Mouse (Mus musculus) gastrocnemius, postnatal 4 days (tissue): ENCODE data around the gene Sdk2. TPM values are rescaled to one million over a fixed set of nuclear protein-coding genes. Genes with fewer than 3 reads are reported as not detected.

ENCODE experiments used
- DNase-seq, 2 experiments: peaks; one replicate each; pipeline ENCODE4 v3.0.0; 2021 to 2022; ENCODE audit warnings: low spot score in 2 of 2, mixed read lengths in 2 of 2
- total RNA-seq, 2 experiments: library from RNA; stranded (reverse); gene quantifications; 2 replicates each; pipeline ENCODE4 v1.2.3; 2021

Gene Sdk2
- total RNA-seq, 2 experiments from 2014 or later: 16.3 to 19.2 TPM

DNA sequence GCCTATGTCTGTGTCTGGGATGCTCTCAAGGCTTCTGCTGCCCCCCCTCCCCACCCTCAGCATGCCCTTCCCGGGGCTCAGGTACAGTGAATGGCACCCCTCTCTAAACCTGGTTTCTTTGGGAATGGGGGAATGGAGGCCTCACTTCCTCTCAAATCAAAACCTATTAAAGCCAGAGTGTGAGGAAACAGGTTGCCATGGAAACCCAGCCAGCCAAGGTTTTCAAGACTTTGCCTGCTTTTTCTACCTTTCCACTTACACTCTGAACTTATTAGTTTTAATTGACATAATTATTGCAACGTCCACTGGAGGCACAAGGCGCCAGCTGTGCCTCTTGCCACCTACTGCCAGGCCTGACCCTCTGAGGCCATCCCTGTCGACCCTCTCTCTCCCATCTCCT lies 135.1 kb downstream of the Sdk2 start:
- no peak for DNase-seq

DNA sequence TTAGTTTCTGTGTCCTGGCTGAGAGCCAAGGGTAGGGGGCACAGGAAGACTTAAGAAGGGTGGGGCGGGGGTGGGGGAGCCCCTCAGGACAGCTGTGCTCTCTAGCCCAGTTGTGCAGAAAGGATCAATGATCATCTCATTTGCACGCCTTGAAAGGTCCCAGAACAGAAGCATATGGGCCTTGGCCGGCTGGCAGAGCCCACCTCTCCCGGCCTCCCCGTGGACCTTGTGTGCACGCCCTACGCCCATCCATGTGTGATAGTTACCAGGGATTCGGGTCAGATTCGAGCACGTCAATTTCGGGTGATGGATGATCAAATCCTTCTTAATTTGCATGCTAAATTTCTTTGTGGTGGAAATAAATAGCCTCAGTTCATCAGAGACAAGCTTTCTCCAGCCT lies 136.7 kb downstream of the Sdk2 start:
- no peak for DNase-seq

DNA sequence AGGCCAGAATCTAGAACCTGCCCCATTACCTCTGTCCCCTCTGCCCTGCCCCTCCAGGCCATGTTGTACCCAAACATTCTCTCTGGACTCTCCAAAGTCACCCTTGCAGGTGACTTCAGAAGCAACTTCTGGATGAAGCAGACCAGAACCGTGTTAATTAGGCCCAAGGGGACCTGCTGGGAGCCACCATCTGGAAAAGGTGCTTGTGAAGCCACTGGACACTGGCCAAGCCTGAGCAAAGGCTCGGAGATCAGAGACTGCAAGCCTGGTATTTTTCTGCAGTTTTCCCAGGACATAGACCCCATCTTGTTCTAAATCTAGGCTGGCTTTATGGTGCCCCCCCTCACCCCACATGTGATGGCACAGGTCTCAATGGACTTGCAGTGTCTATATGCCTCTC lies 138.0 kb downstream of the Sdk2 start:
- no peak for DNase-seq

DNA sequence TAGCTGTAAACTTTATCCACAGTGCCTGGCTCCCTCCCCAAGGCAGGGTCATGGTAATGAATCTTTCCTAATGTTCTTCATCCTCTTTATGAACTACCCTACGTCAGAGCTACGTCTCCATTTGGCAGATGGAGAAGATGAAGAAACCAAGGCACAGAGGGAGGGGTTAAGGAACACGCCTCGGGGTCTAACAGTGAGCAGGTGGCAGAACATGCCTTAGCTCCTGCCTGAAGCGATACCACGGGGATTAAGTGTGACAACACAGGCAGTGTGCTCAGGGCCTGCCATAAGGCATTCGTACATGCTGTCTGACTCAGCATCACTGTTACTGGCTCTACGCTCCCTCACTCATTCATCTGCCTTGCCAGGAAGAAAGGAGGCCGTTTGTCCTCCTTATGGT lies 138.6 kb downstream of the Sdk2 start:
- DNase-seq: no peak

DNA sequence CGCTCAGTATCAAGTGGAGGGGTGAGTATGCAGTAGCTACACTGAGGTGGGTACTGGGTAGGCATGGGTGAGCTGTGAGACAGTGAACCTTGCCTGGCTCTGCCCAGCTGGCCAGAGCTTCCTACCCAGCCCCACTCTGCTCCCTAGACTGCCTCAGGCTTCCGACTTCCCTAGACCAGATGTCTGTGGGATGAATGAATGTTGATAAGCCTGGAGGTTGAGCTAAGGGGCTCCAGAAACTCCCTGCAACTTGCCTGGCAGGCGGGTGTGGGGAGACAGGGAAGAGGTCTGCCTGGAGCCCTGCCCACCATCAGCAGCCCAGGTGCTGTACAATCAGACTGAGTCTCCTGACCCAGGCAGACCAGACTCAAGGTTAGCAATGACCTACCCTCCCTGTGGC lies 139.0 kb downstream of the Sdk2 start:
- no peak for DNase-seq

DNA sequence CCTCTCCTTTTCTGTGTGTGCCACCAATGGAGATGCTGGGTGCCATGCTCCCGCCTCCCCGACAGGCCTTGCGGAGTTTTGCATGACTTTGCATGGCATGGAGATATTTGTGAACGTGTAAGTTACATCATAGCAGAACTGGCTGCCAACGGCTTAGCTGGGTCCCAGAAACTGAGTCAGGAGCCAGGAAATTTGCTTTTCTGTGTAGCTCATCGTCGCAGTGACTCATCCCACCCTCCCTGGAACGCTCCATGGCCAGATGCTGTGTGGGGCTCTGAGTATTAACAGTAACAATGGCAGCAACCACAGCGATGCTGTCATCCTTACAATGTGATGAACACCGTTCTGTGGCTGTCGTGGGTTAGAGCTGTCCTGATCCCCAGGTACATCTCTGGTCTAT lies 139.6 kb downstream of the Sdk2 start:
- DNase-seq: peak in 1 of 2 experiments; percentile 37

DNA sequence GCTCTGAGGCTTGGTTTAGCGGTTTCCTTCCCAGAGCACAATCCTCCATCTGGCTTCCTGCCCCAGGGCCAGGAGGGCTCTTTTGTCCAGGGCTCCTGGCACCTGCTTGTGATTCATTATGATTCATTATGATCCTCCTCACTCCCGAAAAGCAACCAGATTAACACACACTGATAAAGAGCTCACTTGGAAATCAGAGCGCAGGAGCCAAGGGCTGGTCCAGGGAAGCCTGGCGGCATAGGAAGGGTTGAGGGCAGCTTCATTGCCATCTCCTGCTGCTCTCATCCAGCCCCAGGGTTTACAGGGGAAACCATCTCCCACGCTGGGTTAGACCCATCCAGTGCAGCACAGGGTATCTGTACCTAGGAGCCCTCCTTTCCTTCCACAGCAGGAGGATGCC lies 143.7 kb downstream of the Sdk2 start:
- no peak for DNase-seq

DNA sequence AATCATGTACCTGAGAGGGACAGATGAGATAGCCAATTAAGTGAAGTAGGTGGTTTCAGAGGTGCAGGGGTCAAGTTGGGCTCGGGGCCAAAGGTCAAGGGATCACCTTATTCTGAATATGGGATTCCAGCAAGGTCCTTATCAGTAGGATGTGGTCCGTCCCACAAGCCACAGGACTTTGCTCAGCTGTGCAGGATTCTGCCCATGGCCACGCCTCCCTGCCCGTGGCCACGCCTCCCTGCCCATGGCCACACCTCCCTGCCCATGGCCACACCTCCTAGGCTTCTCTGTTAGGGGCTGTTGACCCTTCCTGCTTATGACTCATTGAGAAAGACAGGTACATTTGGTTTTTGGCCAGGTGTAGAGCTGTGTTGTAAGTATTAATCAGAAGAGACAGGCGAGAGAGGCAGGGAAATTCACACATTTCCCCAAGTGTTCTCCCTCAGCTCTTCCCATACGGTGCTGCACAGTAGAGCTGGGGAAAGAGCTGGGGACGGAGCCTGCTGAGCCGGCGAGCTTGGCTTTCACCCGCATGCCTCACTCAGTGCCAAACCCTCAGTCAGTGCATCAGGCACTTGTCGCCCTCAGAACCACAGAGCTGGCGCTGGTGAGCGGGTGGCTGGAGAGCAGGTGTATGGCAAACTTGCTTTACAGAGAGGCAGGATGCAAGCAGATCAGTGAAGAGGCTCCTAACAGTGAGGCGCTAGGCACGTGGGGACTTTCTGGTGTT lies 163.6 kb downstream of the Sdk2 start:
- DNase-seq: no peak

DNA sequence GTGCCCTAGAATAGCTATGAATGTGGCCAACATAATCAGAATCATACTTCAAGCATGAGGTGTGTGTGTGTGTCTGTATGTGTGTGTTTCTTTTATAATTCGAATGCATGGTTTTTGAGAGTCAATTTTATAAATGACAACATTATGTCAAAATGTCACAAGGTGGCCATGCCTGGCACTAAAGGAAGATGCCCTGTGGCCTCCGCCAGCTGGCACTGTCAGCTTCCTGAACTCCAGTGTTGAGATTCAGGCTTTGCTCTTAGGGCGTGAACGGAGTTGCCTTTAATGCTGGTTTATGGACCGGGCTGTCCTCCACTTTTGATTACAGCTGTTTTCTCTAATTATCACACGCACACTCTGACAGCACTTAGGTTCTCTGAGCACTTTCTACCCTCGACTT lies 164.9 kb downstream of the Sdk2 start:
- no peak for DNase-seq

DNA sequence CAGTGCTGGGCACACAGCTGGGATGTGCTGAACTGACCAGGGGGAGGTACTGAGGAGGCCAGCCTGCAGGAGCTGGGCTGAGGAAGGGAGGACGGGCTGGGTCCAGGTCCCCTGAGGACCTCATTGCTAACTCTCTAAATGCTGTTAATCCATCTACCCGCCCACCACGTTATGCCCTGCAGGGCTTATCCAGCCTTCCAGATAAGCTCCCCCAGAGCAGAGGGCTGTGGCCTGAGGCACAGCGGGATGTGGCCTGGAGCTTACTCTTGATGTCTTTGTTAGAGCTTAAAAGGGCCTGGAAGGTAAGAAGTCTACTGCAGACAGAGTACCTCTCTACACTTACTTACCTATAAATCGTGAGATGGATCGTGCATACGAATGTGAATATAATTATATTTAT lies 168.2 kb downstream of the Sdk2 start:
- no peak for DNase-seq

DNA sequence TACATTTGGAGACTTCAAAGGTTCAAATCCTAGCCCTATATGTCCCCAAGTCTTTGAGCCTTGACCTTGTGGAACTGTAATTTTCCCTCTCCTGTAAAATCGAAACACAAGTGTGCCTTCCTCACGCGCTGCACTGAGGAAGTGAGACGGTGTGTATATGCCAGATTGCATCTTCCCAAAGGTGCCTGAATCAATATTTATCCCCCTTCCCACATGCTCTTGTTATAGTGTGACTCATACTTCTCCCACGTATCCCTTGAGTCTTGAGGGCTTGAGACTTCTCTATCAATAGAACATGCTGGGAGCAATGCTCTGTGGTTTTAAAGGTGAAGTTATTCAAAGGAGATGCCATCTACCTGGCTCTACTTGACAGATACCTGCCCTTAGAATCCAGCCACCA lies 170.8 kb downstream of the Sdk2 start:
- no peak for DNase-seq

DNA sequence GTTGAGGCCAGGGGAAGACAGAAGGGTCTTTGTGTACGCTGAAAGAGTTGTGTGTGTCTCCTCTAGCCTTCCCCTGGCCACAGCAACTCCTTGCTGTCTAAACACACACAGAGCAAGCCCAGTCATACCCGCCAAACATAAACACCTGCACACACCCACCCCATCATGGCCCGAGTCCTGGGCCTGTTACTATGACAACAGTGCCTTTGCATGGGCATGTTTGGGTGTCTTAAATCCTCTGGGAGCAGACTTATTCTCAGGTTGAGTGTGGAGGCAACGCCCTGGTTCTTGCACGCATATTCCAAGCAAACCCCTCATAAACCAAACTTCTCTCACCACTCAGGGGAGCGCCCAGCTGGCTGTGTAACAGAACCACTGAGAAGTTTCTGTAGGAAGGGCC lies 173.9 kb downstream of the Sdk2 start:
- no peak for DNase-seq

DNA sequence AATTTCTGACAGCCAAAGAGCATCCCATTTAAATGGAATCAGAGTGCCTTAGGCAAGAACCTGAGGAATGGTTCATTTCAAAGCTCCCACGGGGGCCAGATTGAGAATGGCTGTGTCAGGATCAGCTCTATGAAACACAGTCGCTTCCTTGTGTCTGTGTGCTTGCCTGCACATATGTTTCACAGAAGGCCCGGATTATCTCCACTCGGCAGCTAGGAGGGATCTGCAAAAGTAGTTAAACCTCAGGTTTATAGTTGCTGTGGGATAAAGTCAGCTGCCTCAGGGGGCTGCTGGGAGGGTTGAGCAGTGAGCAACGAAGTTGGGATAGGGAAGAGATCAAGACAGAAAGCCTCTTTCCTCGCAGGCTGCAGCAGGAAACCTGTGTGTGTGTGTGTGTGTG lies 174.8 kb downstream of the Sdk2 start:
- no peak for DNase-seq

DNA sequence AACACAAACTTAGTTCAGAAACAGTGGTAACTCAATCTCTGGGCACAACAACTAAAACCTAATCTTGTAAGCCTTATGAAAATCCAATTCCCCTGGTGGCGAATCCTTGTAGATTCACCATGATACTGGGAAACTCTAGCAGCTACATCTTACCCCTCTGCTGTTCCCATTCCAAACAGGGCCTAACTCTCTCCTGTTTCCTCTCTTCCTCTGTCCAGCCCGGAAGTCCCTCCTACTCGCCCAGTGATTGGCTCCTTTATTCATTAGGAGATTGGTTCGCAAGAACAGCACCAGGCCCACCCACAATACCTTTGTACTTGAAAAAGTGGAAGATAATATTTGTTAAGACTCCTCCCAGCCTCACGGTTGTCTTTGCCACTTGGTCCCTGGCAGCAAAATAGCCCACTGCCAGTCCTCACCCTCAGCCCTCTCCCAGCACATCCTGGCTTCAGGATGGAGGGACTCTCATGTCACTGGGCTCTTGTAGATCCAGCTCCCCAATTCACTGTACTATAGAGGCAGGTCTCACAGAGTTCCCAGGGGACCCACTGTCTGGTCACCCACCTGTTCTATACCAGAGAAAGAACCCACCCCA lies 178.6 kb downstream of the Sdk2 start:
- no peak for DNase-seq

DNA sequence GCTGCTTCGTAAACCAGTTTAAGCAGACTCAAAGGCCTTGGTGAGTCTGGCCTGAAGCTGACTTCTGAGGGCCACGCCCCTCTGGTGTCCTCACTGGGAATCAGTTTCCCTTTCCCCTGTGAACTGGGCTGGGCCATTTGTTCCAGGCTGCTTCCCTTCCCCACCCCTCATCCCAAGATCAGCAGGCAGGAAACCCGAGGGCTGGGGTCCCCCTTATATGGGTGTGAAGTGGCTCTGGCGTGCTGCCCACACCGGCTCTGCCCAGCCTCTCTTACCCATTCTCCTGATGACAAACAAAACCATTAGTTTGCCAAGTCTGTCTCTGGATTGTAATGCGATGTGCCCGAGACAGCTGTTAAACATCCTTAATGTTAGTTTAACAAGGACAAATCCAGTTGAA lies 180.5 kb downstream of the Sdk2 start:
- DNase-seq: no peak

DNA sequence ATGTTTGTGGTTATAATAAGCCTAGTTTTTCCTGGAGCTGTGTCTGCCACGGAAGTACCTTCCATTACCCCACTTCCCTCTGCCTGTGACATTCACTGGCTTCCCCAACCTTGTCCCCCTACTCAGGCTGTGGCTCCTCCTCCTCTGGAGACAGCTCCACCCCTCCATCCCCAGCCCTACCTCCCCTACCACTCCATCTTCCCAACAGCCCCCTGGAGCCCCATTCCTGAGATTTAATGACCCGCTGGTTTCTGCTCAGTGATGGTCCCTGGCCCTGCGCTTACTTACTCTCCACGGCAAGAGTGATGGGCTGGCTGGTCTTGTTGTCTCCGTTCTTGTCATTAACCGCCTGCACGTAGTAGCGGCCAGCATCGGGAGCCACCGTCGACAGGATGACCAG lies 181.9 kb downstream of the Sdk2 start:
- no peak for DNase-seq

DNA sequence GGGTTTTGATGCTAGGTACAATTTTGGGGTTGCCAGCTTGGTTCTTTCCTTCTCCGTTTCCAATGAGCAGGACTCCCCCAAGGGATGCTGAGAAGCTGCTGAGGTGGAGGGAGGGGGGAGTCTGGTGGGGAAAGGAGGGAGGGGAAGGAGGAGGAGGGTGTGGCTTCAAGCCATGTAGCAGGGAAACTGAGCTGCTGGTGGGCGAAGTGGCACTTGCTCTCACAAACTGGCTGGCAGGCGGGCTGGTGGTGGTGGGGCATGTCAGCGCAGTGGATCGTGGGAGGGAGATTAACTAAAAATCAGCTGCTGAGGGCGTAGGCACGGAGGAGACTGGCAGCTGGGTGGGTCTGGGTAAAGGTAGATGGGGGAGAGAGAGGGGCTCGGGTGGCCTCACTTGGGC lies 183.8 kb downstream of the Sdk2 start:
- no peak for DNase-seq

DNA sequence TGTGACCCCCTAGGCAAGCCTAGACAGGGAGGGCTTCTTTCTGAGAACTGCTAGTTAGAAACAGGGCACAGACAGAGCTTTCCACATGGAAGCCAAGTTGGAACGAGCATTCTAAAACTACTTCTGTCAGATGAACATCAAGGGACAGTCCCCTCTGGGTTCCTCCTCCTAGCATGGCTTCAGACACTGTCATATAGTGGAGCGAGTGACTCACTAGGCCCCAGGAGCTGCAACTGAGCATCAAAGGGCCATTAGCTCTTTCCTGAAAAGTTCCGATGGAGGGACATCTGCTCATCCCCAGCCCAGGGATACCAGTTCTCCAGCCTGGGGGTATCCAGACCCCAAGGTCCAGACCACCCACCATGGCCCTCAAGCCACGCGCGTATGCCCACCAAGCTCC lies 185.0 kb downstream of the Sdk2 start:
- no peak for DNase-seq

DNA sequence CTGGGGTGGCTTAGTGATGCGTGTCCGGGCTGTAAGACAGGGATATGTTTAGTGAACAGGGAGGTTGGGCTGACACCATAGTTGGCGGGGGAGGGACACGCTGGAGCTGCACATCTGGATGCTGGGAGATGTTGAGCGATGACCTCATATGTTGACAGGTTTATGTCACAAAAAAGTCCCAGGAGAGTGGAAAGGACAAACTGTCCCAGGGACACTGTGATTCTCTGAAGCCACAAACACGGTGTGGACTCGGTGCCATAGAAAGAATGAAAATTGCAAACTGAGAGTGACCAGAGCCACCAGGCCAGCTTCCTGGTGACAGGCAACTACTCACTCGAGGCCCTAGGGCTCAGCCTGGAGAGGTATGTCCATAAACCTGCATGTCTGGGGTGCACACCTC lies 199.8 kb downstream of the Sdk2 start:
- no peak for DNase-seq

DNA sequence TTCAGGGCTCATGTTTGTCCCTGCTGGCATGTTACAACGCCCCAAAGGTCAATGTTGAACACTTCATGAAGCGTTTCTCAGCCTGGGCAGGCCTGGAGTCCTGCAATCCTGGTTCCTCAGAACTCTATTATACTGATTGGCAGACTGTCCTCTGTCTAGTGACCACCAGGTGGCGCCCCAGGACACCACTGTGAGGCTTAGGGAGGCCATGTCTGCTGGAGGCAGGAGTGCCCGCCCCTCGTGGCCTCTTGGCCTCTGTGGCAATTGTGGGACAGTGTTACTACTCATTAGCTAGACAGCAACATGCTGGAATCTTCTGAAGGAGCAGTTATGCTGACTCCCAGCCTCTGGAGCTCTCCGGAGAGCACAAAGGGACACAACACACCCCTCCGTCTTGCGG lies 201.2 kb downstream of the Sdk2 start:
- DNase-seq: peak; percentile 90 to 91

DNA sequence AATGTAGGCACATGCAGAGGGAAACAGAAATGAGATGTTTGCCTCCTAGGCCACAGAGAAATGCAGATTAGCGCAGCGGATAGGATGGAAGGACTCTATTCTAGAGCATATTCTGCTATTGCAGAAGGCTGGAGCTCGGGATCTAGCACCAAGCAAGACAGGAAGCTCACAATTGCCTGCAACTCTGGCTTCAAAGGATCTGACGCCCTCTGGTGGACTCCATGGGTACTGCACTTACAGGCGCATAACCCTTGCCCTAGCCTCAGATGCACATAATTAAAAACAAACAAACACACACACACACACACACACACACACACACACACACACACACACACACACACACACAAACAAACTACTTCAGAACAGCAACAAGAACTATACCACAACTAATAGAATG lies 203.4 kb downstream of the Sdk2 start:
- no peak for DNase-seq

DNA sequence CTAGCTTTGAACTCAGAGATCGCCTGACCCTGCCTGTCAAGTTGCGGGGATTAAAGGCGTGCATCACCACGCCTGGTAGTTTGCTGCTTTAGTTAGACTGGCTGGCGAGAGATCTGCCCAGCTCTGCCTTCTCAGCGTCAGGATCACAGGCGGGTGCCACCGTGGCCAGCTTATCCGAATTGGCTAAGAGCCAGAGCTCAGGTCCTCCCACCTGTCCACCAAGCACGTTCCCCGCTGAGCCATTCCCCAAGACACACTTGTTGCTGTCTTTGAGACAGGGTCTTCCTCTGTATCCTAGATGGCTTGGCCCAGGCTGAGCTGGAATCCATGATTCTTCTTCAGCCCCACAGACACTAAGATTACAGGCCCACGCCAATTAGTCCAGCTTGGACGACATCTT lies 211.2 kb downstream of the Sdk2 start:
- no peak for DNase-seq

DNA sequence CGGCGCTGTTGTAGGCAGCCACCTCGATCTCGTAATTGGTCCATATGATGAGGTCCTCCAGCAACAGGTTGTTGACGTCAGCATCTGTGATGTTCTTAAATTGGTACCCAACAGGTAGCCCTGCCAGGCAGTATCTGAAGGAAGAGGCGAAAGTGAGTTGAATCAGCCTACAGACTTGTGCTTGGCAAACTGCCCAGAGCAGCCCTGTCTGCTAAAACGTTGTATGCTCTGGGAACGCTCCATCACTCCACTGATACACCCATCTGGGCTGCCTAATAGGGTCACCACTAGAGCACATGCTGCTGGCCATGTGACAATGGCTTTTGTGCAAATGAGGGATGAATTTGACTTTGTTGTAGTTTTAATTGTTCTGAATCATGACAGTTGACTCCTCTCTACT lies 215.1 kb downstream of the Sdk2 start:
- no peak for DNase-seq
